13 mouse cellular contexts compared by ENCODE assay signal in the genomic region with DNA sequence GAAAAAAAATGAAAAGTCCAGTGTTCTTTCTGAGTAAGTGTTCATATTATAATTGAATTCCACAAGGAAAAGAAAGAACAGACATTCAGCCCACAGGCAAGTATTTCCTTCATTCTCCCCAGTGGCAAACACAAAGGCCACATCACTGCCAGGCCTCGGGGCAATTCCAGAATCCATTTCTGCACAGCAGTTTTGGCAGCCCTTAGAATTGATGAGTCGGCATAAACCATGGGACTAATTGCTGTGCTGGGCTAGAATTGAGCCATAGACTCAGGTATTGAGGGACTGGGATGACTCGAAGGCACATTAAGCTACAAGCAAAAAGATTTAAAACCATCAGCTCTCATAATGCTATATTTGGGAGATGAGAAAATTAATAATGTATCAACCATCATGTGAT.
"Had no signal": no experiment of that assay in that cellular context is flagged by ENCODE, and none has a peak within 500 bp of the region (broad histone marks: within the 10 kb centered on the region; RNA-seq: fewer than 3 reads in every experiment).

No protein-coding gene starts in this region.

- H3K4me2 ChIP-seq: kidney, embryonic 15.5 days; limb, embryonic 15.5 days; liver, embryonic 12.5 days; lung, embryonic 14.5 days; midbrain, embryonic 13.5 days; neural tube, embryonic 12.5 days had no signal

- H3K36me3 ChIP-seq: kidney, embryonic 15.5 days; limb, embryonic 15.5 days; liver, embryonic 12.5 days; midbrain, embryonic 13.5 days; neural tube, embryonic 12.5 days had no signal

- H3K27me3 ChIP-seq: kidney, embryonic 15.5 days; limb, embryonic 15.5 days; liver, embryonic 12.5 days; midbrain, embryonic 13.5 days; neural tube, embryonic 12.5 days had no signal

- H3K4me3 ChIP-seq: kidney, embryonic 15.5 days; limb, embryonic 15.5 days; liver, embryonic 12.5 days; midbrain, embryonic 13.5 days; neural tube, embryonic 12.5 days had no signal

- H3K27ac ChIP-seq: kidney, embryonic 15.5 days; limb, embryonic 15.5 days; liver, embryonic 12.5 days; midbrain, embryonic 13.5 days; neural tube, embryonic 12.5 days; stomach, postnatal 0 days had no signal

- ATAC-seq: liver, embryonic 12.5 days; midbrain, embryonic 13.5 days had no signal

- H3K9ac ChIP-seq: kidney, embryonic 15.5 days; limb, embryonic 15.5 days; liver, embryonic 12.5 days; lung, embryonic 14.5 days; midbrain, embryonic 13.5 days; neural tube, embryonic 12.5 days had no signal

- H3K9me3 ChIP-seq: kidney, embryonic 15.5 days; limb, embryonic 15.5 days; midbrain, embryonic 13.5 days; neural tube, embryonic 12.5 days had no signal

- H3K4me1 ChIP-seq: kidney, embryonic 15.5 days; limb, embryonic 15.5 days; liver, embryonic 12.5 days; midbrain, embryonic 13.5 days; neural tube, embryonic 12.5 days had no signal

- DNase-seq: kidney, adult 2 months; kidney, postnatal 14 days; lung, embryonic 14.5 days; lung, postnatal 10 days; lung, postnatal 4 days; right cerebral cortex, postnatal 14 days; thymus, postnatal 4 days had no signal
